Mouse (Mus musculus): ENCODE results near the gene Tdrd6. TPM values are rescaled to one million over a fixed set of nuclear protein-coding genes. Genes with fewer than 3 reads are reported as not detected.

The Tdrd6 gene
- polyA plus RNA-seq, 1 experiment from 2014 or later, result 2.5 TPM

- Histone ChIP-seq H3K4me1 (replicated peaks; ENCODE audit: control insufficient read depth, insufficient read depth, low read length) (no peaks in the 10 kb centered on the region), H3K36me3 (ENCODE audit: control insufficient read depth, insufficient read depth) (no peaks in the 10 kb centered on the region), H3K4me2 (replicated peaks; ENCODE audit: low read depth) (peak within 1 kb of the TSS; percentile 97), H3K4me3 (ENCODE audit: low read depth, low read length) (peak within 1 kb of the TSS; percentile 76), H3K9me3 (ENCODE audit: control insufficient read depth) (no peaks in the 10 kb centered on the region), H3K27me3 (replicated peaks; ENCODE audit: control insufficient read depth, insufficient read depth, low read length) (no peaks in the 10 kb centered on the region), H3K27ac (ENCODE audit: low read depth, low read length) (no peak within 1 kb of the TSS), H3K9ac (ENCODE audit: low read depth, low read length) (peak within 1 kb of the TSS; percentile 53)
- no peak for ATAC-seq
- 0% methylated on average over 17 of the region's 17 CpGs for WGBS
- TF ChIP-seq CTCF (IDR thresholded peaks at IDR 0.05; ENCODE audit: low read depth), result no peak
Observed at GRCm38 (mm10) chr17:43667290-43667843, 37.3 kb upstream of the Tdrd6 start, which contains the start of gene Cyp39a1. TSS of gene Cyp39a1 (plus strand) at chr17:43667425.

- no peaks in the 10 kb centered on the region for H3K27me3 ChIP-seq (replicated peaks; ENCODE audit: control insufficient read depth, insufficient read depth, low read length)
Observed at GRCm38 (mm10) chr17:43666576-43667289, 36.6 kb upstream of the Tdrd6 start, which contains the start of gene Slc25a27. TSS of gene Slc25a27 (minus strand) at chr17:43667214.

GRCm38 (mm10) chr17:43651314-43652046, 21.4 kb upstream of the Tdrd6 start:
- Histone ChIP-seq H3K4me1 (replicated peaks; ENCODE audit: control insufficient read depth, insufficient read depth, low read length) (no peaks in the 10 kb centered on the region), H3K27ac (ENCODE audit: low read depth, low read length) (no peak overlapping the region), H3K9ac (ENCODE audit: low read depth, low read length) (no peak overlapping the region), H3K4me2 (replicated peaks; ENCODE audit: low read depth) (no peak overlapping the region), H3K36me3 (ENCODE audit: control insufficient read depth, insufficient read depth) (no peaks in the 10 kb centered on the region), H3K27me3 (replicated peaks; ENCODE audit: control insufficient read depth, insufficient read depth, low read length) (no peaks in the 10 kb centered on the region), H3K9me3 (ENCODE audit: control insufficient read depth) (no peaks in the 10 kb centered on the region), H3K4me3 (ENCODE audit: low read depth, low read length) (no peak overlapping the region)
- TF ChIP-seq CTCF (IDR thresholded peaks at IDR 0.05; ENCODE audit: low read depth), result peak; percentile 45
- ATAC-seq, result no peak; the same call in 1 of the 2 replicates
- WGBS, result 69% methylated on average over 14 of the region's 14 CpGs

More at GRCm38 (mm10) chr17:43666576-43667289, 36.6 kb upstream of the Tdrd6 start, which contains the start of gene Slc25a27:
- peak within 1 kb of the TSS; percentile 76 for H3K4me3 ChIP-seq (ENCODE audit: low read depth, low read length)
- H3K9ac ChIP-seq (ENCODE audit: low read depth, low read length), result peak within 1 kb of the TSS; percentile 53
- ATAC-seq, result peak; percentile 99
- H3K4me1 ChIP-seq (replicated peaks; ENCODE audit: control insufficient read depth, insufficient read depth, low read length), result no peaks in the 10 kb centered on the region
- 1% methylated on average over 41 of the region's 41 CpGs for WGBS
- peak within 1 kb of the TSS; percentile 97 for H3K4me2 ChIP-seq (replicated peaks; ENCODE audit: low read depth)
- H3K9me3 ChIP-seq (ENCODE audit: control insufficient read depth), result no peaks in the 10 kb centered on the region
- peak; percentile 16; the same call in 1 of the 2 replicates for TF ChIP-seq CTCF (IDR thresholded peaks at IDR 0.05; ENCODE audit: low read depth)
- H3K27ac ChIP-seq (ENCODE audit: low read depth, low read length), result no peak within 1 kb of the TSS
- H3K36me3 ChIP-seq (ENCODE audit: control insufficient read depth, insufficient read depth), result no peaks in the 10 kb centered on the region

GRCm38 (mm10) chr17:43649641-43650436, 19.7 kb upstream of the Tdrd6 start:
- peak; percentile 70 for TF ChIP-seq CTCF (IDR thresholded peaks at IDR 0.05; ENCODE audit: low read depth)
- 88% methylated on average over 10 of the region's 10 CpGs for WGBS
- H3K9ac ChIP-seq (ENCODE audit: low read depth, low read length), result no peak overlapping the region
- no peak for ATAC-seq
- no peak overlapping the region for H3K4me2 ChIP-seq (replicated peaks; ENCODE audit: low read depth)
- H3K27me3 ChIP-seq (replicated peaks; ENCODE audit: control insufficient read depth, insufficient read depth, low read length), result no peaks in the 10 kb centered on the region
- H3K4me1 ChIP-seq (replicated peaks; ENCODE audit: control insufficient read depth, insufficient read depth, low read length), result no peaks in the 10 kb centered on the region
- no peaks in the 10 kb centered on the region; the same call in 1 of the 2 replicates for H3K36me3 ChIP-seq (ENCODE audit: control insufficient read depth, insufficient read depth)
- no peaks in the 10 kb centered on the region for H3K9me3 ChIP-seq (ENCODE audit: control insufficient read depth)
- no peak overlapping the region for H3K27ac ChIP-seq (ENCODE audit: low read depth, low read length)
- H3K4me3 ChIP-seq (ENCODE audit: low read depth, low read length), result no peak overlapping the region

GRCm38 (mm10) chr17:43646925-43647324, 16.8 kb upstream of the Tdrd6 start:
- H3K36me3 ChIP-seq (ENCODE audit: control insufficient read depth, insufficient read depth), result no peaks in the 10 kb centered on the region; the same call in 1 of the 2 replicates
- H3K4me1 ChIP-seq (replicated peaks; ENCODE audit: control insufficient read depth, insufficient read depth, low read length), result no peaks in the 10 kb centered on the region
- H3K4me2 ChIP-seq (replicated peaks; ENCODE audit: low read depth), result no peak overlapping the region
- H3K27ac ChIP-seq (ENCODE audit: low read depth, low read length), result no peak overlapping the region
- no peak for TF ChIP-seq CTCF (IDR thresholded peaks at IDR 0.05; ENCODE audit: low read depth)
- no peak overlapping the region for H3K9ac ChIP-seq (ENCODE audit: low read depth, low read length)
- no peak for ATAC-seq
- WGBS, result 65% methylated on average over 5 of the region's 5 CpGs
- no peaks in the 10 kb centered on the region for H3K27me3 ChIP-seq (replicated peaks; ENCODE audit: control insufficient read depth, insufficient read depth, low read length)
- no peak overlapping the region for H3K4me3 ChIP-seq (ENCODE audit: low read depth, low read length)
- H3K9me3 ChIP-seq (ENCODE audit: control insufficient read depth), result no peaks in the 10 kb centered on the region
